Mouse (Mus musculus): ENCODE results near the gene Mdfi. TPM values are rescaled to one million over a fixed set of nuclear protein-coding genes. Genes with fewer than 3 reads are reported as not detected.

Gene Mdfi
- polyA plus RNA-seq, 1 experiment from 2014 or later, result 35.6 TPM

GRCm38 (mm10) chr17:47796156-47796816, 38.2 kb downstream of the Mdfi start:
- no peak overlapping the region for H3K4me3 ChIP-seq
- no peaks in the 10 kb centered on the region for H3K36me3 ChIP-seq
- ATAC-seq (ENCODE audit: insufficient number of reproducible peaks, insufficient read depth, low FRiP score, low TSS enrichment), result no peak
- H3K9me3 ChIP-seq, result no peaks in the 10 kb centered on the region
- no peak overlapping the region for H3K4me2 ChIP-seq (replicated peaks)
- 44% methylated on average over 16 of the region's 16 CpGs for WGBS
- no peak overlapping the region for H3K9ac ChIP-seq
- H3K27ac ChIP-seq, result no peak overlapping the region
- H3K4me1 ChIP-seq, result peaks cover 18% of the 10 kb centered on the region; the same call in 1 of the 2 replicates
- H3K27me3 ChIP-seq, result no peaks in the 10 kb centered on the region

- WGBS, result 47% methylated on average over 3 of the region's 3 CpGs
- no peak overlapping the region for H3K9ac ChIP-seq
- no peak overlapping the region for H3K4me2 ChIP-seq (replicated peaks)
- no peaks in the 10 kb centered on the region for H3K9me3 ChIP-seq
- no peaks in the 10 kb centered on the region for H3K27me3 ChIP-seq
- H3K4me1 ChIP-seq, result peaks cover 18% of the 10 kb centered on the region; the same call in 1 of the 2 replicates
- no peak overlapping the region for H3K27ac ChIP-seq
- ATAC-seq (ENCODE audit: insufficient number of reproducible peaks, insufficient read depth, low FRiP score, low TSS enrichment), result no peak
- no peaks in the 10 kb centered on the region for H3K36me3 ChIP-seq
- H3K4me3 ChIP-seq, result no peak overlapping the region
Observed at GRCm38 (mm10) chr17:47795446-47795845, 39.0 kb downstream of the Mdfi start.

- 8% methylated on average over 9 of the region's 9 CpGs for WGBS
- Histone ChIP-seq H3K27ac (no peak overlapping the region), H3K4me3 (no peak overlapping the region), H3K4me1 (peaks cover 31% of the 10 kb centered on the region), H3K9ac (no peak overlapping the region), H3K4me2 (replicated peaks) (no peak overlapping the region), H3K9me3 (no peaks in the 10 kb centered on the region), H3K27me3 (no peaks in the 10 kb centered on the region), H3K36me3 (no peaks in the 10 kb centered on the region)
- ATAC-seq (ENCODE audit: insufficient number of reproducible peaks, insufficient read depth, low FRiP score, low TSS enrichment), result peak; percentile 48; the same call in 1 of the 2 replicates
Observed at GRCm38 (mm10) chr17:47793377-47793776, 41.1 kb downstream of the Mdfi start.

DNA sequence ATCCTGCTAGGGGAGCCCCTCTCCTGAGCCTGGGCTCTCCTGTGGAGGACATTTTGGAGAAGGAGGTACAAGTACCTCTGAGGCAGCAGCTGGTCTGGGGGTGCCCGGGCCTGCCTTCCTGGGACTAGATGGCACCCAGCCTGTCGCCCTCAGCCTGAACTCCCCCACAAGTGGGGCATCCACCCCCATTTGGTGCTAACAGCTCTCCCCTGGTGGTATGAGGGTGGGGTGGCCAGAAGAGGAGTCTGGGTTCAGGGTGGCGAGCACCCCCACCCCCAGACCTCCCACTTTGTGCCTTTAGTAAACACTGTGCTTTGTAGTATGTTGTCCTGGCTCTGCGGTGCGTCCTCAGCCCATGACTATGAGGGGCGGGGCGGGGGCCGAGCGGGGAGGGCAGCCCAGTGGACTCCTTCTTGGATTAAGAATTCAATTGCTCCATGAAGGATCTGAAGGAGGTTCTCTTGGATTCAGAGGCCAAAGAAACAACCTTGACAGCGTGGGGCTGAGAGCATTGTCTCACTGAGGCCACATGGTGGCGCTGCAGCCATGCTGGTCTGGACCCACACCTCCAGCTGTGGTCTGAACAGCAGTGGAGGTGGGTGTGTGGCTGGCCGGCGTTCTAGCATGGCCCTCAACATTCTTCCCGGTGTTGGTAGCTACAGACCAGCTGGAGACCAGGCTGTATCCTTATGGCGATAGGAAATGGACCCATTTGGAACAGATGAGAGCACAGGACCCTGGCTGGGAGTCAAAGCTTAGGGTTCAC, 42.2 kb downstream of the Mdfi start:
- Histone ChIP-seq H3K36me3 (no peaks in the 10 kb centered on the region), H3K27me3 (no peaks in the 10 kb centered on the region), H3K4me3 (no peak overlapping the region), H3K9me3 (no peaks in the 10 kb centered on the region), H3K4me1 (peaks cover 42% of the 10 kb centered on the region), H3K27ac (no peak overlapping the region), H3K9ac (peak overlapping the region; percentile 12; the same call in 1 of the 2 replicates), H3K4me2 (replicated peaks) (no peak overlapping the region)
- ATAC-seq (ENCODE audit: insufficient number of reproducible peaks, insufficient read depth, low FRiP score, low TSS enrichment), result peak; percentile 11; the same call in 1 of the 2 replicates
- WGBS, result 25% methylated on average over 15 of the region's 15 CpGs

GRCm38 (mm10) chr17:47788996-47789395, 45.5 kb downstream of the Mdfi start:
- Histone ChIP-seq H3K4me1 (peaks cover 37% of the 10 kb centered on the region), H3K9ac (no peak overlapping the region), H3K9me3 (no peaks in the 10 kb centered on the region), H3K4me2 (replicated peaks) (no peak overlapping the region), H3K4me3 (no peak overlapping the region), H3K36me3 (no peaks in the 10 kb centered on the region), H3K27me3 (peaks cover 4% of the 10 kb centered on the region; the same call in 1 of the 2 replicates), H3K27ac (no peak overlapping the region)
- 53% methylated on average over 6 of the region's 6 CpGs for WGBS
- ATAC-seq (ENCODE audit: insufficient number of reproducible peaks, insufficient read depth, low FRiP score, low TSS enrichment), result no peak

DNA sequence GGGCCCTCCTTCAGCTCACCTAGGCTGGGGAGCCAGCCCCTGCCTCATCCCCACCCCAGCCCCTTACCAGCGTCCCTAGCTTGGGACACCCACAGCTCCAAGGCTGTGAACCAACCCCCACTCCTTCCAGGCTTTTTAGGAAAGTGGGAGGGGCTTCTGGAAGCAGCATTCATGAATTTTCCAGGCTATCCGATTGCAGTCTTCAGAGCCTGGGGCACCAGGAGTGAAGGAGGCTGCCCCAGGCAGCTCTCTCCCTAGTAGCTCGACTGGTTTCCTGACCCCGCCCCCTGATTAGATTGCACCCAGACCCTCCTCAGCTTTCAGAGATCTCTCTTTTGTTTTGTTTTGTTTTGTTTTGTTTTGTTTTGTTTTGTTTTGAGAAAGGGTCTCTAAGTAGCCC, 46.2 kb downstream of the Mdfi start:
- Histone ChIP-seq H3K27ac (peak overlapping the region; percentile 70), H3K9me3 (no peaks in the 10 kb centered on the region), H3K27me3 (peaks cover 4% of the 10 kb centered on the region; the same call in 1 of the 2 replicates), H3K4me2 (replicated peaks) (peak overlapping the region; percentile 29), H3K9ac (no peak overlapping the region), H3K4me1 (peaks cover 35% of the 10 kb centered on the region), H3K4me3 (no peak overlapping the region), H3K36me3 (no peaks in the 10 kb centered on the region)
- ATAC-seq (ENCODE audit: insufficient number of reproducible peaks, insufficient read depth, low FRiP score, low TSS enrichment), result no peak; the same call in 1 of the 2 replicates
- 2% methylated on average over 4 of the region's 4 CpGs for WGBS

GRCm38 (mm10) chr17:47787632-47788031, 46.9 kb downstream of the Mdfi start:
- Histone ChIP-seq H3K36me3 (no peaks in the 10 kb centered on the region), H3K9ac (no peak overlapping the region), H3K27ac (peak overlapping the region; percentile 70), H3K4me3 (no peak overlapping the region), H3K4me1 (peaks cover 33% of the 10 kb centered on the region), H3K27me3 (peaks cover 4% of the 10 kb centered on the region; the same call in 1 of the 2 replicates), H3K4me2 (replicated peaks) (0 out of 2 replicates have a peak overlapping the region, but pooled peaks have one; percentile 29), H3K9me3 (no peaks in the 10 kb centered on the region)
- ATAC-seq (ENCODE audit: insufficient number of reproducible peaks, insufficient read depth, low FRiP score, low TSS enrichment), result no peak; the same call in 1 of the 2 replicates
- WGBS, result 30% methylated on average over 8 of the region's 8 CpGs

GRCm38 (mm10) chr17:47784411-47784810, 50.1 kb downstream of the Mdfi start:
- Histone ChIP-seq H3K4me3 (no peak overlapping the region), H3K27me3 (peaks cover 4% of the 10 kb centered on the region; the same call in 1 of the 2 replicates), H3K27ac (no peak overlapping the region), H3K9ac (no peak overlapping the region), H3K4me2 (replicated peaks) (no peak overlapping the region), H3K4me1 (peaks cover 26% of the 10 kb centered on the region), H3K9me3 (no peaks in the 10 kb centered on the region), H3K36me3 (no peaks in the 10 kb centered on the region)
- 86% methylated on average over 6 of the region's 6 CpGs for WGBS
- no peak for ATAC-seq (ENCODE audit: insufficient number of reproducible peaks, insufficient read depth, low FRiP score, low TSS enrichment)

DNA sequence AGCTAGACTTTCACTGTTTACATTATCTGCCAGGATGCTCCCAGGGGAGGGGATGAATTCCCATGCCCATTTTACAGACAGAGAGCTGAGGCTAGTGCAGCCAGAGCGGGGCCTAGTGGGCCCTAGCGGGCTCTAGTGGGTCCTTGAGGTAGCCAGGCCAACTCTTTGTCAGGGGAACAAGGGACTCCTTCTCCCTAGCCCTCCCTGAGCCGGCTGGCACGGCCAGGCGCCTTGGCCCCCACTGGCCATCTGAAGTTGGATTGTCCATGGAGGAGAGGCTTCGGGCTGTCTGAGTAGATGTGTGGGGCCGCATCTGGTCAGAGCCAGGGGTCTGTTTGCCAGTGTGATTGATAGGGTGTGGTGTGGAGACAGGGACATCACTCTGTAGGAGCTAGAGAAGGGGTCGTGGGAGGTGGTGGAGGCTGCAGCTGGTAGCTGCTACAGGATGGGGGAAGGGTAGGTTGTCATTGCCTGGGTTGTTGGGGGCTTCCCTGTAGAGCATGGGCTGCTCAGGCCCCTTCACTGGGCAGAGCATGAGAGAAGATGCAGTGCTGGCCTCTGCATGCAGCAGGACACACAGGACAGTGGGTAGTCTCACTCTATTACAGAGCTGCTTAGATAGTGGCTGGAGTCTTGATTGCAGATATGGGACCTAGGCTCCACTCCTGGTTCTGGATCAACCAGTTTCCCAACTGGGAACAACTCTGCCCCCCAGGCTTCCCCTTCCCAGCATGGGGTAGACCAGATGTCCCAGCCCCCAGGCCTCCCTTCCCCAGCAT, 50.9 kb downstream of the Mdfi start:
- H3K36me3 ChIP-seq, result no peaks in the 10 kb centered on the region
- no peak overlapping the region for H3K4me3 ChIP-seq
- H3K4me2 ChIP-seq (replicated peaks), result no peak overlapping the region
- H3K9ac ChIP-seq, result no peak overlapping the region
- whole genome bisulfite sequencing, result 78% methylated on average over 8 of the region's 8 CpGs
- no peak overlapping the region for H3K27ac ChIP-seq
- peaks cover 18% of the 10 kb centered on the region for H3K4me1 ChIP-seq
- peaks cover 4% of the 10 kb centered on the region; the same call in 1 of the 2 replicates for H3K27me3 ChIP-seq
- ATAC-seq (ENCODE audit: insufficient number of reproducible peaks, insufficient read depth, low FRiP score, low TSS enrichment), result no peak
- H3K9me3 ChIP-seq, result no peaks in the 10 kb centered on the region

- H3K4me1 ChIP-seq, result peaks cover 6% of the 10 kb centered on the region; the same call in 1 of the 2 replicates
- no peak overlapping the region for H3K9ac ChIP-seq
- H3K27me3 ChIP-seq, result peaks cover 4% of the 10 kb centered on the region; the same call in 1 of the 2 replicates
- WGBS, result 85% methylated on average over 3 of the region's 3 CpGs
- ATAC-seq (ENCODE audit: insufficient number of reproducible peaks, insufficient read depth, low FRiP score, low TSS enrichment), result no peak
- no peaks in the 10 kb centered on the region for H3K9me3 ChIP-seq
- H3K27ac ChIP-seq, result no peak overlapping the region
- H3K36me3 ChIP-seq, result no peaks in the 10 kb centered on the region
- no peak overlapping the region for H3K4me3 ChIP-seq
- no peak overlapping the region for H3K4me2 ChIP-seq (replicated peaks)
Observed at GRCm38 (mm10) chr17:47782486-47782885, 52.0 kb downstream of the Mdfi start.

DNA sequence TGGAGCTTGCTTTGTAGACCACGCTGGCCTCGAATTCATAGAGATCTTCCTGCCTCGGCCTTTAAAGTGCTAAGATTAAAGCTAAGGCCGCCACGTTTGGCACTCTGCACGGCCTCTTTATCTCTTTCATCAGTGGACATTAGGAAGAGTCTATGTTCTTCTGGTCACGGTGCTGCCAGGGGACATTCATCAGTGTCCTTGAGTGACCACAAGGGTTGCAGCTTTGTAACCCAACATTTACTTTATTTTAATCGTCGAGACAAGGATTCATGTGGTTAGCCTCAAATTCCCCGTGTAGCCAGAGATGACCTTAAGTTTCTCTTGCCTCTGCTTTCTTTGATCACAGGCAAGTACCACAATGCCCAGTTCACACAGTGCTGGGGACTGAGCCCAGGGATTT, 54.0 kb downstream of the Mdfi start:
- Histone ChIP-seq H3K27me3 (no peaks in the 10 kb centered on the region), H3K36me3 (no peaks in the 10 kb centered on the region), H3K9me3 (no peaks in the 10 kb centered on the region), H3K4me2 (replicated peaks) (no peak overlapping the region), H3K4me1 (0 out of 2 replicates have a peak, but pooled peaks cover 4% of the 10 kb centered on the region), H3K9ac (no peak overlapping the region), H3K4me3 (no peak overlapping the region), H3K27ac (no peak overlapping the region)
- WGBS, result 78% methylated on average over 10 of the region's 10 CpGs
- no peak for ATAC-seq (ENCODE audit: insufficient number of reproducible peaks, insufficient read depth, low FRiP score, low TSS enrichment)
